Mouse (Mus musculus) bone marrow, adult 2 months (tissue): ENCODE measurements around the gene Lrrc38.

Experiments used
- CTCF ChIP-seq: fragments of 200-500 bp; IDR thresholded peaks from 2 replicates; pipeline ENCODE4 v1.5.1; 2011; ENCODE audit warnings: low read length, control low read depth; ENCODE audit not compliant: control insufficient read depth, insufficient read depth
- POLR2A ChIP-seq: fragments of 200-500 bp; IDR thresholded peaks from 2 replicates; pipeline ENCODE4 v1.6.1; 2011; ENCODE audit warnings: low read depth, mild to moderate bottlenecking, control low read depth, low read length, borderline replicate concordance; ENCODE audit not compliant: control insufficient read depth

GRCm38 (mm10) chr4:143336096-143336495 lies 13.5 kb upstream of the Lrrc38 start:
- no peak for TF ChIP-seq POLR2A
- no peak for TF ChIP-seq CTCF
